Mouse (Mus musculus) megakaryocyte, embryonic 14.5 days (primary cell): ENCODE measurements around the gene Xrcc6.

Source experiments
- FLI1 ChIP-seq: IDR thresholded peaks from 2 replicates; pipeline ENCODE4 v1.6.1; 2012; ENCODE audit warnings: low read length, inconsistent platforms, mixed read lengths
- GATA1 ChIP-seq: IDR thresholded peaks from 3 replicates; pipeline ENCODE4 v1.6.1; 2012; ENCODE audit warnings: mixed read lengths, low read length, inconsistent platforms, borderline replicate concordance

DNA sequence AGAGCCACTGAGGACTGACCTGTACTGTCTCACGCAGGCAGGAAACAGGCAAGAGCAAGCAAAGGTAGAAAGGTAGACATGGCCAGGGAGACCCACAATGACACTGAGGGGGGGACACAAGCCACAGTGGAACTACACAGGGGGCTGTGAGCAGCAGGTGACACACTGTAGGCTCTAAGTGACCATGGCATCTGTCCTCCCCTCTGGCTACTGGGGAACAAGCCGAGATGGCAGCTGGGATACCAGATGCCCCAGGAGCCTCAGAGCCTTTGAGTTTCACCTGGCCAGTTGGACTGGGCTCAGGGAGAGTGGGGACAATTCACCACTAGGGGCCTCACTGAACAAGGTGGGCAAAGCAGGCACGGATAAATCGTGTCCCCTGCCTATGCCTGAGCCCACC is 35.3 kb upstream of the Xrcc6 start:
- TF ChIP-seq GATA1 (no peak), FLI1 (no peak)
